Mouse (Mus musculus) kidney, embryonic 14.5 days (tissue): ENCODE measurements around the gene Obscn. TPM values are rescaled to one million over a fixed set of nuclear protein-coding genes. Genes with fewer than 3 reads are reported as not detected.

Experiments
- ATAC-seq: fragments of 200-750 bp; cut with Nextera tagmentation; 2 replicates; pipeline ENCODE4 v1.8.0; 2017; ENCODE audit warnings: moderate number of reproducible peaks, mild to moderate bottlenecking, moderate TSS enrichment, moderate library complexity; ENCODE audit not compliant: low FRiP score, low TSS enrichment
- H3K27ac ChIP-seq: fragments of 300-500 bp; sonication (generic); 2 replicates; pipeline ENCODE4 v1.5.1; 2014; ENCODE audit warnings: low read depth, mild to moderate bottlenecking, low read length, moderate library complexity, mixed read lengths
- H3K27me3 ChIP-seq: fragments of 300-500 bp; sonication (generic); 2 replicates; pipeline ENCODE4 v1.6.1; 2014; ENCODE audit warnings: mild to moderate bottlenecking, low read length; ENCODE audit not compliant: control insufficient read depth, insufficient read depth
- H3K36me3 ChIP-seq: fragments of 300-500 bp; sonication (generic); 2 replicates; pipeline ENCODE4 v1.6.1; 2014; ENCODE audit warnings: low read length, mixed read lengths; ENCODE audit not compliant: control insufficient read depth, insufficient read depth
- H3K4me1 ChIP-seq: fragments of 300-500 bp; sonication (generic); 2 replicates; pipeline ENCODE4 v1.6.1; 2014; ENCODE audit warnings: low read length, mixed read lengths; ENCODE audit not compliant: control insufficient read depth, insufficient read depth
- H3K4me2 ChIP-seq: fragments of 300-500 bp; sonication (generic); replicated peaks from 2 replicates; pipeline ENCODE4 v1.6.1; 2014; ENCODE audit warnings: low read depth, mild to moderate bottlenecking, low read length
- H3K4me3 ChIP-seq: fragments of 300-500 bp; sonication (generic); 2 replicates; pipeline ENCODE4 v1.5.1; 2014; ENCODE audit warnings: mild to moderate bottlenecking, low read length
- H3K9ac ChIP-seq: fragments of 300-500 bp; sonication (generic); 2 replicates; pipeline ENCODE4 v1.6.1; 2014; ENCODE audit warnings: low read depth, mild to moderate bottlenecking, low read length, moderate library complexity
- H3K9me3 ChIP-seq: fragments of 300-500 bp; sonication (generic); 2 replicates; pipeline ENCODE4 v1.6.1; 2016; ENCODE audit warnings: low read length; ENCODE audit not compliant: control insufficient read depth
- WGBS: fragments of 180-500 bp; shearing (Covaris S2); extraction: QIAGEN DNeasy Blood & Tissue Kit; methylation state at CpG from one replicate; pipeline ENCODE4 v1.1.7; 2014; 5-methylcytosine and 5-hydroxymethylcytosine counted together
- polyA plus RNA-seq: library from polyadenylated mRNA; unstranded; fragments of >200 nt; fragmentation: Nextera tagmentation; extraction: Ambion mirVana; gene quantifications from 2 replicates; pipeline ENCODE4 v1.2.1, GENCODE M21; 2014

Gene Obscn
- polyA plus RNA-seq, 1 experiment from 2014 or later = 0.51 TPM

DNA sequence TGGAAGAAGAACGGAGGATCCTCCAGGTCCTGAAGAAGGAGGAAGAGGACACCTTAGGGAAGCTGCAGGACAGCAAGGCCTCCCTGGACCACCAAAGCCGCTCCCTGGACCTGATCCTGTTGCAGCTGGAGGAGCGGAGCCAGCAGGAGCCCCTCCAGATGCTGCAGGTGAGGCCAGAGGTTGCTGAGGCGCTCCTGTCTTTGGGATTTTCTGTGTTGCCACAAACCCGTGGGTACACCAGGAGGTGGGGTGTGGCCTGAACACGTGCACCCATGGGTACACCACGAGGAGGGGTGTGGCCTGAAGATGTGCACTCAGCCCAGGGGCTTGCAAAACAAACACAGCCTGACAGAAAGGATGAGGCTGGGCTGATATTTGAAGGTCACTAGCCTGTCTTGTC lies 167.7 kb downstream of the Obscn start:
- no peak for ATAC-seq
- peaks cover 3% of the 10 kb centered on the region; the same call in 1 of the 2 replicates for H3K36me3 ChIP-seq
- no peak overlapping the region for H3K4me3 ChIP-seq
- H3K4me2 ChIP-seq = no peak overlapping the region
- no peak overlapping the region for H3K9ac ChIP-seq
- H3K27me3 ChIP-seq = no peaks in the 10 kb centered on the region
- no peaks in the 10 kb centered on the region for H3K9me3 ChIP-seq
- H3K4me1 ChIP-seq = peaks cover 10% of the 10 kb centered on the region
- 0 out of 2 replicates have a peak overlapping the region, but pooled peaks have one; percentile 60 for H3K27ac ChIP-seq
- WGBS = 79% methylated on average over 7 of the region's 7 CpGs

- no peak overlapping the region for H3K4me2 ChIP-seq
- ATAC-seq = no peak
- peaks cover 1% of the 10 kb centered on the region; the same call in 1 of the 2 replicates for H3K27me3 ChIP-seq
- H3K36me3 ChIP-seq = 0 out of 2 replicates have a peak, but pooled peaks cover 3% of the 10 kb centered on the region
- no peak overlapping the region for H3K4me3 ChIP-seq
- H3K27ac ChIP-seq = no peak overlapping the region
- no peaks in the 10 kb centered on the region for H3K9me3 ChIP-seq
- no peak overlapping the region for H3K9ac ChIP-seq
- 93% methylated on average over 1 of the region's 1 CpGs for WGBS
- peaks cover 10% of the 10 kb centered on the region for H3K4me1 ChIP-seq
These were observed 168.9 kb downstream of the Obscn start for GRCm38 (mm10) chr11:58967346-58967745.

- Histone ChIP-seq H3K4me2 (no peak overlapping the region), H3K36me3 (no peaks in the 10 kb centered on the region), H3K27ac (0 out of 2 replicates have a peak overlapping the region, but pooled peaks have one; percentile 47), H3K4me1 (peaks cover 10% of the 10 kb centered on the region), H3K9me3 (peaks cover 9% of the 10 kb centered on the region), H3K9ac (peak overlapping the region; percentile 2; the same call in 1 of the 2 replicates), H3K27me3 (peaks cover 4% of the 10 kb centered on the region), H3K4me3 (no peak overlapping the region)
- WGBS = 30% methylated on average over 12 of the region's 12 CpGs
- no peak for ATAC-seq
These were observed 171.0 kb downstream of the Obscn start for GRCm38 (mm10) chr11:58965001-58965760.

- Histone ChIP-seq H3K4me2 (no peak overlapping the region), H3K27ac (no peak overlapping the region), H3K27me3 (peaks cover 4% of the 10 kb centered on the region), H3K4me3 (no peak overlapping the region), H3K4me1 (peaks cover 10% of the 10 kb centered on the region; the same call in 1 of the 2 replicates), H3K9me3 (peaks cover 9% of the 10 kb centered on the region), H3K36me3 (no peaks in the 10 kb centered on the region), H3K9ac (no peak overlapping the region)
- ATAC-seq = no peak
- WGBS = 87% methylated on average over 7 of the region's 7 CpGs
These were observed 172.0 kb downstream of the Obscn start for GRCm38 (mm10) chr11:58964216-58964615.

GRCm38 (mm10) chr11:58963543-58963942 lies 172.7 kb downstream of the Obscn start:
- Histone ChIP-seq H3K4me2 (no peak overlapping the region), H3K9me3 (peaks cover 9% of the 10 kb centered on the region), H3K4me3 (no peak overlapping the region), H3K9ac (no peak overlapping the region), H3K27ac (no peak overlapping the region), H3K4me1 (peaks cover 11% of the 10 kb centered on the region; the same call in 1 of the 2 replicates), H3K27me3 (peaks cover 4% of the 10 kb centered on the region), H3K36me3 (no peaks in the 10 kb centered on the region)
- ATAC-seq = no peak
- 38% methylated on average over 17 of the region's 17 CpGs for WGBS

DNA sequence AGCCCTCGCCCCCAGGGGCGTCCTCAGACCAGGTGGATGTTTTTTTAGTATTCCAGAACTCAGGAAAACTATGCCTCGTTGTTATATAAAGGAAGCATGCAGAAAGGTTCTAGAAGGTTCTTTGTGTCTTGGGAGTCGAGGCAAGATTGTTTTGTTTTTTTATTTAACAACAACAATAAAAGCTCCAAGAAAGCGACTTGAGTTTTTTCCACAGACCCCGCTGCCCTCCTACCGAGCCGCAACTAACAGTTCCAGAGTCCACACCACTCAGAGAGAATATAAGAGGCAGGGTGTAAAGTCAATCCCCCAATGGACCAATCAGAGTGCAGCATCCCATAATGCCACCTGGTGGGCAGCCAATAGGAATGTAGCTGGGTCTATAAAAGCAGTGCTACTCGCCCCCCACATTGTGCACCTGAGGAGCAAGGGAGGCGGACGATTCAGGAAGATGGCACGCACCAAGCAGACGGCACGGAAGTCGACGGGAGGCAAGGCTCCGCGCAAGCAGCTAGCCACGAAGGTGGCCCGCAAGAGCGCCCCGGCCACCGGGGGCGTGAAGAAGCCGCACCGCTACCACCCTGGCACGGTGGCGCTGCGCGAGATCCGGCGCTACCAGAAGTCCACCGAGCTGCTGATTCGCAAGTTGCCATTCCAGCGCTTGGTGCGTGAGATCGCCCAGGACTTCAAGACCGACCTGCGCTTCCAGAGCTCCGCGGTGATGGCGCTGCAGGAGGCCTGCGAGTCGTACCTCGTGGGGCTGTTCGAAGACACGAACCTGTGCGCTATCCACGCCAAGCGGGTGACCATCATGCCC lies 174.6 kb downstream of the Obscn start:
- no peak overlapping the region for H3K9ac ChIP-seq
- no peak overlapping the region for H3K4me3 ChIP-seq
- peaks cover 9% of the 10 kb centered on the region for H3K36me3 ChIP-seq
- H3K27me3 ChIP-seq = peaks cover 4% of the 10 kb centered on the region
- H3K4me1 ChIP-seq = peaks cover 22% of the 10 kb centered on the region; the same call in 1 of the 2 replicates
- WGBS = 64% methylated on average over 50 of the region's 50 CpGs
- no peak for ATAC-seq
- H3K27ac ChIP-seq = no peak overlapping the region
- no peak overlapping the region for H3K4me2 ChIP-seq
- peaks cover 9% of the 10 kb centered on the region for H3K9me3 ChIP-seq

DNA sequence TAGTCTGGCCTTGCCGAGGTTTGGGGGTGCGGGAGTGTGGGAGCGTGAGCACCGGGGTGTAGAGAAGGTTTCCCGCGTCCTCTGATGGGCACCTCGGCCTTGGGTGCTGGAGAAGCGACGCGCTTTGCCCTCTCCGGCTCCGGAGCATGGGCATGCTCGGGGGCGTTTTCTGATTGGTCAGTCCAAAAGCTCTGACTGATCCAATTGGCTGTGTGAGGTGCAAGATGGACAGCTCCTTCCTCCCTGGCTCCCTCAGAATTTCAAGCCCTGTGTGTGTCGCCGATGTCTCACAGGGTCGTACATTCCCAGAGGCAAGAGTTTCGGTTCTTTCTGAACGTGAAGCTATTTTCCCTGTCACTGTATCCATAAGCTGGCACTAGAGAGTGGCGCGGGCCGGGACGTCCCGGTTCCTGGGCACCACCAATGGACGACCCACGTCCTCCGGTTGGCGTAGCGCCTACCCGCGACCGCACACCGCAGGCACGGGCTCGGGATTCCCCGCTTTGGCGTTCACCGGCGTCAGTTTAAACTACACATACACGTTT lies 176.2 kb downstream of the Obscn start:
- Histone ChIP-seq H3K27me3 (peaks cover 4% of the 10 kb centered on the region), H3K9me3 (peaks cover 9% of the 10 kb centered on the region), H3K4me1 (peaks cover 27% of the 10 kb centered on the region; the same call in 1 of the 2 replicates), H3K27ac (no peak overlapping the region), H3K9ac (peak overlapping the region; percentile 42; the same call in 1 of the 2 replicates), H3K4me3 (peak overlapping the region; percentile 46), H3K4me2 (peak overlapping the region; percentile 81), H3K36me3 (peaks cover 11% of the 10 kb centered on the region)
- ATAC-seq = peak; percentile 79
- 8% methylated on average over 40 of the region's 40 CpGs for WGBS

GRCm38 (mm10) chr11:58959186-58959825 lies 176.9 kb downstream of the Obscn start:
- Histone ChIP-seq H3K9me3 (peaks cover 9% of the 10 kb centered on the region), H3K4me3 (peak overlapping the region; percentile 46), H3K27ac (no peak overlapping the region), H3K4me2 (peak overlapping the region; percentile 81), H3K27me3 (peaks cover 4% of the 10 kb centered on the region), H3K36me3 (peaks cover 11% of the 10 kb centered on the region), H3K4me1 (peaks cover 21% of the 10 kb centered on the region; the same call in 1 of the 2 replicates), H3K9ac (peak overlapping the region; percentile 42; the same call in 1 of the 2 replicates)
- WGBS = 35% methylated on average over 15 of the region's 15 CpGs
- no peak for ATAC-seq
